Mouse (Mus musculus): ENCODE measurements around the gene Ptprr. TPM values are rescaled to one million over a fixed set of nuclear protein-coding genes. Genes with fewer than 3 reads are reported as not detected.

Ptprr gene
- polyA plus RNA-seq, 1 experiment from 2014 or later = 0.36 TPM

DNA sequence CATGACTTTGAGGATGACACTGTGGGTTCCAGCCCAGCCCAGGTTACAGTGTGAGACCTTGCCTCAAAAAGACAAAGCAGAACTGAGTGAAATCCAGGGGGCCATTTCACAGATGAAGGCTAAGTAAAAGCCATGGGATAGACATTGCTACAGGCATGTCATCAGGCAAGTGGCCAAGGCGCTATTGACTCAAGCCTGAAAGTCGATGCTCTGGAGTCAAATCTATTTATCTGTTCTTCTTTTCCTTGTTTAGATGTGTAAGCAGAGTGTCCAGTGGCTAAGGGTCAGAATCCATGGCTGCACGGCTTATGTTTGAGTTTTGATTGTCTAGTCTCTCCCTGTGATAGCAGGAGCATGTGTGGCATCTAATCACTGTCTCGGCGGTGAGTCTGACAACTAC is 60.6 kb downstream of the Ptprr start:
- Histone ChIP-seq H3K27ac (no peak overlapping the region), H3K9ac (no peak overlapping the region), H3K4me2 (no peak overlapping the region), H3K4me3 (no peak overlapping the region), H3K36me3 (no peaks in the 10 kb centered on the region), H3K4me1 (no peaks in the 10 kb centered on the region), H3K27me3 (no peaks in the 10 kb centered on the region), H3K9me3 (no peaks in the 10 kb centered on the region)
- no peak for ATAC-seq (ENCODE audit: borderline replicate concordance, extremely low read depth, low FRiP score, low TSS enrichment)
- WGBS = 68% methylated on average over 5 of the region's 5 CpGs

DNA sequence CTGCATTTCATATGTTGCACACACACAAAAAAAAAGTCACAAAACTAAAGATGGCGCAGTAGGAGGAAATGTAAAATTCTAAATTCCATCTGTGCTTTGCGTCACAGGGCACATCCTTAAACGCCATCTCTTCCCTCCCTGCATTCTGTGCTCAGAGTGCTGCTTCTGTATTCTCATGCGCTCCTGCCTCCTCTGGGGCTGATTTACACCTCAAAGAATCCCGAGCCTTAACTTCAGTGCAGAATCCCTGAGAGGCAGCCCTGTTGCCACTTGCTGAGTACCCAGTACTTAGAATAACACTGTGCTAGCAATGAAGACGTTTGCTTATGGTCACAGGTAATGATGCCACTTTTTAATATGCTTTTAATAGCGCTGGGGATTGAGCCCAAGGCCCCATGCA is 61.4 kb downstream of the Ptprr start:
- WGBS = 44% methylated on average over 7 of the region's 7 CpGs
- no peaks in the 10 kb centered on the region for H3K27me3 ChIP-seq
- no peaks in the 10 kb centered on the region for H3K9me3 ChIP-seq
- no peak overlapping the region for H3K9ac ChIP-seq
- no peaks in the 10 kb centered on the region for H3K36me3 ChIP-seq
- H3K4me2 ChIP-seq = no peak overlapping the region
- no peak overlapping the region for H3K27ac ChIP-seq
- H3K4me3 ChIP-seq = no peak overlapping the region
- ATAC-seq (ENCODE audit: borderline replicate concordance, extremely low read depth, low FRiP score, low TSS enrichment) = no peak
- no peaks in the 10 kb centered on the region for H3K4me1 ChIP-seq

DNA sequence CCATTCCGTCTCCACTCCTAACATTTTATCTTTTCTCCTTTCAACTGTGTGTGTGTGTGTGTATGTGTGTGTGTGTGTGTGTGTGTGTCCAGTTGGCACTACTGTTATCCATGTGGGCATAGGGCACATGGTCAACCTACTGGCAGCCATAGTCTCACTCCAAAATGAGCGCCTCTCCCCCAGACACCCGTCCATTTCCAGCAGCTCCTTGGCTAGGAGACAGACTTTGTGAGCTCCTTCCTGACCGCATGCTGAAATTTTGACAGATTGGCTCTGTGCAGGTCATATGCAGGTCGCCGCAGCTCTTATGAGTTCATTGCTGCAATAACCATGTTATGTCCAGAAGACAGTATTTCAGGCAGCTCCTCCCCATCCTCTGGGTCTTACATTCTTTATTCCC is 62.8 kb downstream of the Ptprr start:
- no peak overlapping the region for H3K4me2 ChIP-seq
- no peak for ATAC-seq (ENCODE audit: borderline replicate concordance, extremely low read depth, low FRiP score, low TSS enrichment)
- H3K27ac ChIP-seq = no peak overlapping the region
- no peaks in the 10 kb centered on the region for H3K27me3 ChIP-seq
- no peaks in the 10 kb centered on the region for H3K4me1 ChIP-seq
- H3K36me3 ChIP-seq = no peaks in the 10 kb centered on the region
- H3K9ac ChIP-seq = no peak overlapping the region
- H3K9me3 ChIP-seq = no peaks in the 10 kb centered on the region
- 67% methylated on average over 6 of the region's 6 CpGs for WGBS
- H3K4me3 ChIP-seq = no peak overlapping the region

DNA sequence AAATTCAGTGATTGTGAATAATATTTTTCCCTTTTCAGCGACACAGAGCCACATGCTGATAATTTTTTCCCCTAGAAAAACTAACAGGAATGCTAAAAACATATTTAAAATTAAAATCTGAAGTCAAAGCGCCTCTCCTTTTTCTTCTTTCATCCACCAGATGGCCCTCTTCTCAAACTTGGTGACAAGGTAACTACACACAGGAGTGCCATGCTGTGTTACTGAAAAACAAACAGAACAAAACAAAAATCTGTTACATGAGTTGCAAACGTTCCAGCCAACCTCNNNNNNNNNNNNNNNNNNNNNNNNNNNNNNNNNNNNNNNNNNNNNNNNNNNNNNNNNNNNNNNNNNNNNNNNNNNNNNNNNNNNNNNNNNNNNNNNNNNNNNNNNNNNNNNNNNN is 66.0 kb downstream of the Ptprr start:
- Histone ChIP-seq H3K4me2 (no peak overlapping the region), H3K36me3 (no peaks in the 10 kb centered on the region), H3K27me3 (no peaks in the 10 kb centered on the region), H3K9ac (no peak overlapping the region), H3K9me3 (no peaks in the 10 kb centered on the region), H3K27ac (no peak overlapping the region), H3K4me1 (no peaks in the 10 kb centered on the region), H3K4me3 (no peak overlapping the region)
- no peak for ATAC-seq (ENCODE audit: borderline replicate concordance, extremely low read depth, low FRiP score, low TSS enrichment)
- WGBS = 24% methylated on average over 3 of the region's 3 CpGs

DNA sequence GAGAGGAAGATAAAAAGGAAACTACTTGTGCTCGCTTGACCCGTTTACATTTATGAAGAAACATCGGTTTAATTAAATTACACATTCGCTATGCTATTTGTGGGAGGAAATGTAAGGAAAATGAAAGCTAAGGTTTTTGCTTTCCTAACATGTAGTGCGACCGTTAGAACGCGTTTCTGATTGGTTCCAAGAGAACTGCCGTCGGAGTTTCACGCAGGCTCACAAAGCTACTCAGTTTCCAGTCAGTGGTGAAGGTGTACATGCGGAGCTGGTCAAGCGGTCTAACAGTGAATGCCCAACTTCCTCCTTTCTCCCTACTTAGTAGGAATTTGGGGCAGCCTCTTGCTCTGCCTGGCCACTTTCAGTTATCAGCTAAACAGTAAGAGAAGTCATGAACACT is 78.5 kb downstream of the Ptprr start:
- no peaks in the 10 kb centered on the region for H3K36me3 ChIP-seq
- ATAC-seq (ENCODE audit: borderline replicate concordance, extremely low read depth, low FRiP score, low TSS enrichment) = no peak
- no peak overlapping the region for H3K27ac ChIP-seq
- no peaks in the 10 kb centered on the region for H3K4me1 ChIP-seq
- 82% methylated on average over 13 of the region's 13 CpGs for WGBS
- H3K4me2 ChIP-seq = no peak overlapping the region
- no peaks in the 10 kb centered on the region for H3K9me3 ChIP-seq
- no peak overlapping the region for H3K4me3 ChIP-seq
- H3K27me3 ChIP-seq = no peaks in the 10 kb centered on the region
- H3K9ac ChIP-seq = no peak overlapping the region

DNA sequence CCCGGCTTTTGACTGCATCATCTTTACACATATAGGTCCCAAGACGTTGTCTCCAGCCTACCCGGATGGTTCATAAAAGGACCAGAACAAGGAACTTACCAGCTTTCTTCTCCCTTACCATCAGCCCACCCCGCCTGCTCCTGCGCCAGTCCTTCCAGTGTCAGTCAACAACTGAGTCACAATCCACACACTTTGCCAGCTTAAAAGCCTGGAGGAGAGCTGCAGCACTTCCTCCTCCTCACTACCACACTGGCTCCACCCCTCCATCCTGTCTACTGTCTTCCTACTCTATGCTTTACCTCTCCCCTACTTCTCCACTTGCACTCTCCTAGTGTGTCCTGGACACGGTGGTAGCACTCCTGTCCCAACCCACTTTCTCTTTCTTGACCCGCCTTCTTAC is 80.5 kb downstream of the Ptprr start:
- H3K9ac ChIP-seq = no peak overlapping the region
- H3K36me3 ChIP-seq = no peaks in the 10 kb centered on the region
- H3K4me1 ChIP-seq = no peaks in the 10 kb centered on the region
- no peak overlapping the region for H3K4me3 ChIP-seq
- H3K9me3 ChIP-seq = no peaks in the 10 kb centered on the region
- no peaks in the 10 kb centered on the region for H3K27me3 ChIP-seq
- WGBS = 83% methylated on average over 7 of the region's 7 CpGs
- H3K27ac ChIP-seq = no peak overlapping the region
- no peak overlapping the region for H3K4me2 ChIP-seq
- no peak for ATAC-seq (ENCODE audit: borderline replicate concordance, extremely low read depth, low FRiP score, low TSS enrichment)

DNA sequence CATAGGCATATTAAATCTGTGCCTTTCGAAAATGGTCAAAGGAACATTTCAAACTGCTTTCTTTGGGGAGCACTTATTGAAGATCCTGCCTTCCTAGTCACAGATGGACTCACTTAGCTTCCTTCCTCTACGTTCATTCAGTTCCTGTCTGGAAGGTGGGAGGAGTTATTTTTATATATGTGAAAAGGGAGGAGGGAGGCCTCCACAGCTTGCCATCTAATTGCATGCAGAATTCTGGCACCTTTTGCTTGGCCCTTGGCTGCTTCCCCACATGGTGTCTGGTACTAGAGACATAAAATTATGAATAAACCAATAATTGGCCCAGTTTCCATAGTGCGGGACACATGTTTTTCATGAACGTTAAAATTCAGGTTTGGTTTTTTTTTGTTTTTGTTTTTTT is 90.2 kb downstream of the Ptprr start:
- no peaks in the 10 kb centered on the region for H3K36me3 ChIP-seq
- H3K27me3 ChIP-seq = no peaks in the 10 kb centered on the region
- no peaks in the 10 kb centered on the region for H3K4me1 ChIP-seq
- no peak for ATAC-seq (ENCODE audit: borderline replicate concordance, extremely low read depth, low FRiP score, low TSS enrichment)
- H3K4me2 ChIP-seq = no peak overlapping the region
- WGBS = 58% methylated on average over 4 of the region's 4 CpGs
- H3K4me3 ChIP-seq = no peak overlapping the region
- no peaks in the 10 kb centered on the region for H3K9me3 ChIP-seq
- no peak overlapping the region for H3K27ac ChIP-seq
- H3K9ac ChIP-seq = no peak overlapping the region

DNA sequence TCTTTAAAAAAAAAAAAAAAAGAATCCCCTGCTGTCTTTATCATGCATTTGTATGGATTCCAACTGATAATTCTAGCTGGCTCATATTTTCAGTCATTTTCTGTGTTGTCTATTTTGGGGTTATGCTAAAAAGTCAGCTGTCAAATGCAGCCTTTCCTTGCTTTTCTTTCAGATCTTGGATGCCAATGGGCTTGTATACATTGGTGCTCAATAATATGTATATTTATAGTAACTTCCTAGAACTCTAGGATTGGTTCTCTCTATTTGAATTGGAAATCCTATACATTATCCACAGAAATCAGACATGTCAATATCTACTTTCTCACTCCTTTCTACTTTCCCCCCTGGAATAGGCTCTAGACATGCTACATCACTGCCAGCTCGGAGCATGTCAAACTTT is 90.7 kb downstream of the Ptprr start:
- Histone ChIP-seq H3K9me3 (no peaks in the 10 kb centered on the region), H3K4me2 (no peak overlapping the region), H3K4me3 (no peak overlapping the region), H3K9ac (no peak overlapping the region), H3K36me3 (no peaks in the 10 kb centered on the region), H3K4me1 (no peaks in the 10 kb centered on the region), H3K27me3 (no peaks in the 10 kb centered on the region), H3K27ac (no peak overlapping the region)
- WGBS = 66% methylated on average over 1 of the region's 1 CpGs
- no peak for ATAC-seq (ENCODE audit: borderline replicate concordance, extremely low read depth, low FRiP score, low TSS enrichment)

DNA sequence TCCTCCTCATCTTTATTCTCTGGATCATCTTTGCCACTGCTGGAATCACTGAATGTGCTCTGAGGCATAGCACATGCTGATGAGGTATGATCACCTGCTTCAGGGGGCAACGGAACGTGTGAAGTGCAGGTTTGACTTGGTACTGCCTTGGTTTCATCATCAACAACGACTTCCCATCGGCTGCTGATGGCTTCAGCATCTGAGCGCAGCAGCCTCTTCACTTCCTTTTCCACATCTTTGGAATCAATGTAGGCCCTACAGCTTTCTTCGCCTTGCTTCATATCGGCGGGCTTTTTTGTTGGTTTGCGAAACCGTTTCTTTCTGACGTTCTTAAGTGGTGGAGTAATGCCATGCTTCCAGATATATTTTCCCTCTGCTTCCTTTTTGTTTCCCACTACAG is 94.9 kb downstream of the Ptprr start:
- no peak overlapping the region for H3K9ac ChIP-seq
- H3K4me3 ChIP-seq = no peak overlapping the region
- no peaks in the 10 kb centered on the region for H3K36me3 ChIP-seq
- H3K4me1 ChIP-seq = no peaks in the 10 kb centered on the region
- no peaks in the 10 kb centered on the region for H3K9me3 ChIP-seq
- 96% methylated on average over 11 of the region's 11 CpGs for WGBS
- no peaks in the 10 kb centered on the region for H3K27me3 ChIP-seq
- H3K4me2 ChIP-seq = no peak overlapping the region
- ATAC-seq (ENCODE audit: borderline replicate concordance, extremely low read depth, low FRiP score, low TSS enrichment) = no peak
- H3K27ac ChIP-seq = no peak overlapping the region

DNA sequence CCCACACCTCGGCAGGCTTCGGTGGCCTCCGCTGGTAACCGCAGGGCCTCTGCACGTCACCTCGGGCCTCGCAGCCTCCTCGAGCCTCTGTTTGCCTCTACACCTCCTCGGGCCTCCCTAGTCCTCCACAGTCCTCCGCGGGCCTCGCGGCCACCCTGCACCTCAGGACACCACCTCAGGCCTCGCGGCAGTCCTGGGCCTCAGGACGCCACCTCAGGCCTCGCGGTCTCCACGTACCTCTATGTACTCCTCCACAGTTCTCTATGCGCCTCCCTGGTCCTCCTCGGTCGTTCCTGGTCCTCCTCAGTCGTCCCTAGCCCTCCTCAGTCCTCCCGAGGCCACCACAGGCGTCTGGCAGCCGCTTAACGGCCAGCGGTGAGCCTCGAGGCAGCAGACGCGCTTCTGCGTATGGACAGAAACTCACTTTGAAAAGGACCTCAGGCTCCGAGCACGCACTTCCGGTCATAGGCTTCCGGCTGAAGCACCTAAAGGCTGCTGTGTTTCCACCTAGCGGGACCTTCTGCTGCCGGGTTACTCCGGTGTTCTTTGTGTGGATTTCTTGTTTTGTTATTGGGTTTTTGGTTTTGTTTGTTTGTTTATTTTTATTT is 96.0 kb downstream of the Ptprr start, which contains the start of gene 4933416C03Rik:
Gene 4933416C03Rik, minus strand, starts transcription at position 51 of the 608 bp plus-strand sequence.
- no peaks in the 10 kb centered on the region for H3K27me3 ChIP-seq

DNA sequence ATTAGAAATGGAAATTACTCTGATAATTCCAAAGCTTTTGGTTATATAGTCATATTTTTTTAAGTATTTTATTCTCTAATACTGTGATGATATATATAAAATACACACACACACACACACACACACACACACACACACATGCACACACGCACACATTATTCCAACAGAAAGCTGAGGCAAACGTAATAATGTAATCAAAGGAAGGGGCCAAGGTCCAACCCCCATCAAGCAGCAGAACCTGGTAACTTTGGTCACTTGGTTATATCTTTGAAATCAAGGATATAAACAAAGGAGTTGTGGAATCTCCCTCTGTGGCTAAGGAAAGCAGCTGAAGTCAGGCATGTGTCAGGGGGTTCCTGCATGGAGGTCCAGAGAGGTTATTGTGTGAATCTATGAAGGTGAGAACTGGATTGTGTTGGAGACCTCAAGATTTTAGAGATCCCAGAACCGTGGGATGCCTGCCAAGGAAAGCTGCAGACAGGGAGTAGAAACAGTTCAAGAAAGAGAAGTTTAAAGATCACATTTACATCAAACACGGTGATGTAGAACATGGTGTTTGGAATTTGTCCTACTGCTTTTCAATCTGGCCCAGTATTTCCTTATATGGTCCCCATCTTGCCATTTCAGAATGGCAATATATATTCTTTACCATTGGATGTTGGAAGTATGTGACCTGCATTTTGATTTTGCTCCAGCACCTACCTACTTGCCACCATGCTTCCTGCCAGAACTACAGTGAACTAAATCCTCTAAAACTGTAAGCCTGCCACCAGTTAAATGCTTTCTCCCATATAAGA is 98.1 kb downstream of the Ptprr start:
- Histone ChIP-seq H3K27ac (no peak overlapping the region), H3K4me2 (no peak overlapping the region), H3K9ac (no peak overlapping the region), H3K9me3 (no peaks in the 10 kb centered on the region), H3K4me1 (no peaks in the 10 kb centered on the region), H3K27me3 (no peaks in the 10 kb centered on the region), H3K4me3 (no peak overlapping the region), H3K36me3 (no peaks in the 10 kb centered on the region)
- 50% methylated on average over 4 of the region's 4 CpGs for WGBS
- no peak for ATAC-seq (ENCODE audit: borderline replicate concordance, extremely low read depth, low FRiP score, low TSS enrichment)

More for the DNA sequence above, 96.0 kb downstream of the Ptprr start, which contains the start of gene 4933416C03Rik:
- H3K4me3 ChIP-seq = no peak within 1 kb of the TSS
- H3K4me1 ChIP-seq = no peaks in the 10 kb centered on the region
- H3K9me3 ChIP-seq = no peaks in the 10 kb centered on the region
- no peak within 1 kb of the TSS for H3K27ac ChIP-seq
- H3K9ac ChIP-seq = no peak within 1 kb of the TSS
- no peak within 1 kb of the TSS for H3K4me2 ChIP-seq
- ATAC-seq (ENCODE audit: borderline replicate concordance, extremely low read depth, low FRiP score, low TSS enrichment) = no peak
- WGBS = 94% methylated on average over 39 of the region's 39 CpGs
- no peaks in the 10 kb centered on the region for H3K36me3 ChIP-seq

DNA sequence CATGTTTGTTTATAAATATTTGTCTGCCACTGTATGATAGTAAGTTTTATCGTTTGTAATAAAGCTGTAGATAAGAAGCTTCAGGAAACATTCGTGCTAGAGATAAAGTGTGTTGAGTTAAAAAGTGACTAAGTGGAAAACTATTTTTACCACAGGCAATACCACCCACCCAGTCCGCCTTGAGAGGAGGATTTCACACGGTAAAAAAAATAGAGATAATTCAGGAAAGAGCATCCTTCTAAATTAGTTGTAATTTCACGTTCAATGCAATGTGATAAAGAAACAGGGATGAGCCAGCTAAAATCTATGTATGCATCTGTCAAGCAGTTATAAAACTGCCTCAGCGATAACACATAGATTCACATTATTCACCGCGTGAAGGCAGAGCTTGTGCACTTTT is 99.0 kb downstream of the Ptprr start:
- WGBS = 52% methylated on average over 8 of the region's 8 CpGs

More for the DNA sequence above, 99.0 kb downstream of the Ptprr start:
- H3K9me3 ChIP-seq = no peaks in the 10 kb centered on the region
- H3K9ac ChIP-seq = no peak overlapping the region
- no peak overlapping the region for H3K4me3 ChIP-seq
- H3K36me3 ChIP-seq = no peaks in the 10 kb centered on the region
- H3K27ac ChIP-seq = no peak overlapping the region
- no peaks in the 10 kb centered on the region for H3K27me3 ChIP-seq
- no peak for ATAC-seq (ENCODE audit: borderline replicate concordance, extremely low read depth, low FRiP score, low TSS enrichment)
- H3K4me2 ChIP-seq = no peak overlapping the region
- no peaks in the 10 kb centered on the region for H3K4me1 ChIP-seq
